Comparison of ENCODE assay signal across 1 mouse cellular context in genomic region chr6:72374206-72374605, GRCm38 (mm10).
TF ChIP-seq lines count a peak whose summit lies in the region.

No protein-coding gene starts in this region.

TF ChIP-seq in myocyte, 11 proteins besides CTCF, POLR2A, EP300 and RAD21 (continued from another document):
- TF ChIP-seq E2F4 (IDR thresholded peaks at IDR 0.05; ENCODE audit: insufficient read depth) = no peak
- no peak for TF ChIP-seq POLR2AphosphoS2 (IDR thresholded peaks at IDR 0.05; ENCODE audit: insufficient read length, low read depth)
- TF ChIP-seq REST (IDR thresholded peaks at IDR 0.05; ENCODE audit: insufficient read depth, insufficient read length) = no peak
- TF ChIP-seq MYOD1 (IDR thresholded peaks at IDR 0.05; ENCODE audit: control insufficient read depth in 1 of 3, insufficient read length in 2 of 3, low read depth in 2 of 3) = no peak
